Mouse (Mus musculus) right cerebral cortex, postnatal 36 days (tissue): Measurements from ENCODE around the gene Rhobtb1.
A peak's percentile ranks its signal among the peaks of the same experiment; 100 is the strongest.

Experiments
- DNase-seq, 2 experiments: peaks; one replicate each; pipeline ENCODE4 v3.0.0; 2022; ENCODE audit warnings: low spot score in 2 of 2, mixed read lengths in 1 of 2

Rhobtb1 gene

DNA sequence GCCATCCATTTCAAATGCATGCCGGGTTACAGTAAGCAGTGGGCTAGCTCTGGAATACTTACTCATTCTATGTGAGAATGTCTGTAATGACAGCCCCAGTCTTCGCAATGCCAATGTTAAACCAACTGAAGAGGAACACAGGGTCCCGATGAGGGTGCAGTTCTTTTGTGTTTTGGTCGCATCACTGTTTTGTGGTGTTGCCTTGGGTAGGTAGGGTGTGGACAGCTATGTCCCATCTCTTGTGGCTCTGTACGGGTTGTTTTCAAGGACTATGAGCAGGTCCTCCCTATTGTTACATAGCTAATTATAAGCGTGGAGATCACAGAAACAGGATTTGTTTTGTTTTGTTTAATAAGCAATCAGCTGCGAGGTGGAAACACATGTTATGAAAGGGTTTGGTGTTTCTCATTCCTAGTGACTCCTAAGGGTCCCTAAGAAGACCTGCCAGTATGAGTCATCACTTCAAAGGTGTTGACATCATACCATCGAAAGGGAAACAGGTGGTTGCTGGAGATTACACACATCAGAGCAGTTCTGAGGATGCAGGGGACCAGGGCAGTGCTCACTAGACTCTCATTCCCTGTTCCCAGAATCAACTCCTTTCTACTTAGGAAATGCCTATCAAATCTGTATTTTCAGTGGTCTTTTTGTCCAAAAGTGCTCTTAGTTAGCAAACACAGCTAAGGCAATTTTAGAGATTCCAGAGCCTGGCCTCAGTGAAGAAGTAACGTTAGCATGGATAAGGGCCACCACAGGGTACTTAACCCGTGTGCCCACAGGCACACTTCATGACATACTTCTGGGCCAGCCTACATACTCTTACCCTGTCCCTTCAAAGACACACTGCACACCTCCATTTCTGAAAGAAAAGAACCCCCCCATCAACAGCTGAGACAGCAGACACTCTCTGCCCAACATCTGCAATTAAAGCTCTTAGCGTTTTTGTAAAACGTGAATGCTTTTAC lies 124.9 kb downstream of the Rhobtb1 start:
- no peak for DNase-seq

DNA sequence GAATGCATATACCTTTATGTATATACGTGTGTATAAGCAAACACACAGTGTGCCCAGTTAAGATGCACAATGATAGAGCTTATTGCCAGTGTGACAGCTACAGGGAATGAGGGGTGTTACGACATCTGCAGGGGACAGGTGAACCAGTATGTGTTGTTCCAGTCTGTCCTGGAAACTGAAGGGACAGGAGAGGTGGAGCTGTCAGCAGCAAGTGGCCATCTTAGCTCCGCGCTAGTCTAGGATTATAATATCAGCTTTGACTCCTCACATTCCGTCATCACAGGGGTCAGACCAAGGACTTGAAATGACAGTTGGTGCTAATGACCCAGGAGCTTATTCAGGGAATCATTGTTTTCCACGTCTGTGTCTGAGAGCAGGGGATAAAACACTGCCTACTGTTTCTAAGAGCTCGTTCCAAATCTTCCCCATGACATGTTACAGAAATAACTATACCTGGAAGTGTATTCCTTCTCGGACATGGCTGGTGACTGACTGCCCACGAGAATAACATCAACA lies 125.7 kb downstream of the Rhobtb1 start:
- no peak for DNase-seq

DNA sequence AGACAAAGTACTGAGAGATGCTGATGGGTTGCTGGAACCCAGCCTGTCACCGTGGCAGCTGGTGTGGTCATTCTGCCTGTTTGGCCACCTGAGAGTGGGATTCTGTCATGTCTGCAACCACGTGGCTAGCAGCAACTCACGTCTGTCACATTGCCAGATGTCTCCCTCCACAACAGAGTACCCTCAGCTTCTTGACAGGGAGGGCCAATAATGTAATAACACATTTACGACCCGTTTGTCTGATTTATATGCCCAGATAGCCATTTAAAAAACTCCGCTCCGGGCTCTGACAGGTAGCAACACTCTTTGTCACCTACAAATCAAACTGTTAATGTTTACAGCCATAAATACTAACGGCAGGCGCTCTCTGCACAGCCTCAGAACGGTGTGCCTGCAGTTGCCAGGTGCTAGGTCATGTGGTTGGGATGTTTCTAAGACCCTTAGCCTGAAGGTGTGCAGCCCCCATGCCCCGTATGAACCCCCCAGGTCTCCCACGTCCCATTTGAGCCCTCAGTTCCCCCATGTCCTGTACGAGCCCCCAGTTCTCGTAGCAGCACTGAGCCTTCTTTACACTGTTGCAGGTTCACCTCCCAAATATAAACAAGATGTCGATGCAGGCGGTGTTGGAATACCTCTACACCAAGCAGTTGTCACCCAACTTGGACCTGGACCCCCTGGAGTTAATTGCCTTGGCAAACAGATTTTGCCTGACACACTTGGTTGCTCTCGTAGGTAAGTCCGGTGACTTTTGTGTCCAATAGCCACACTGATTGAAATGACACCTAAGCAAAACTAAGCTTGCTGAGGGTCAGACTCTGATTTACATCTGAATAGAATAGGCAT lies 127.8 kb downstream of the Rhobtb1 start:
- no peak for DNase-seq

DNA sequence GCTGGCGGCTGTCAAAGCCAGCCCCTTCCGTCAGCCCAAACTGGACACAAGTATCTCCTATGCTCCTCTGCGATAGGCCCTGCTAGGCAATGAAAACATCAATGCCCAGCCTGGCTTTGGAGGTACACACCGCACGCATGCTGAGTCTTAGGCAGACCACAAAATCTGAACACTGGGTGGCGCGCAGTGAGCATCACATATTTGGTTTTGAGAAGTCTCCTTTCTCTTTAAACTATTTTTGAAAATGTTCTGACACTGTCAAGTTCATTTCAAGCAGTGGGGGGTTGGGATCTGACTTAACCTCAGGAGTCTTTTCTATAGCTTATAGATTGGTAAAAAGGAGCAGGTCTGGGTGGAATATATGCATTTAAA lies 128.4 kb downstream of the Rhobtb1 start:
- no peak for DNase-seq

- DNase-seq = no peak
These were observed 135.7 kb downstream of the Rhobtb1 start for GRCm38 (mm10) chr10:69286939-69287338.

DNA sequence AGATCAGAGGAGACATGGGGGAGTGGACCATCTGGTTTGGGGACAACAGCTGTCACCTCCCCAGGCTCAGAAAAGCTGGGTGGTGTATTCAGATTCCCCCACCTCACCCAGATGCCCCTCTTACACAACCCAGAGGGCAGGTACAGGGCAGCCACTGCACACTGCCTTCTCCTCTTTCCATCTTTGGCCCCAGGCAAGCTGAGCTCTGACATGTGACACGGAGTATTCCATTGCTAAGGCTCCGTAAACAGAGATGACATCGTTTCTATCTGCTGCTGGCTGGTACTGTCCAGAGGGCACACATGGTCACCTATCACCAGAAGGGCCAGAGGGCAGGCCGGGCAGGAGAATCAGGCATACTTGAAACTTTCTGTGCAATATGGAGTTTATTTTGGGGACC lies 136.9 kb downstream of the Rhobtb1 start:
- no peak for DNase-seq

DNA sequence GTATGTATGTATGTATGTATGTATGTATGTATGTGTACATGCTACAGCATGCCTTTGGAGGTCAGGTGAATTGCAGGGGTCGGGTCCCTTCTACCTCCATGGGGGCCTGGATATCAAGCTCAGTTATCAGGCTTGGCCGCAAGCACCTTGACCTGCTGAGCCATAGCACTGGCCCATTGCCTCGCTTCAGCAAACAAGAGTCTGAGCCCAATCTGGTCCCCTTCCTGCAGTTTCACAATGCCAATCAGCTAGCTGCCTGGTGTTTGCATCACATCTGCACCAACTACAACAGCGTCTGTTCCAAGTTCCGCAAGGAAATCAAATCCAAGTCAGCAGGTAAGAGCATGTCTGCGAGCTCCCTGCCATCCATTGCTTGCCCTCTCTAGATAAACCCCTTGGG lies 137.5 kb downstream of the Rhobtb1 start:
- no peak for DNase-seq

DNA sequence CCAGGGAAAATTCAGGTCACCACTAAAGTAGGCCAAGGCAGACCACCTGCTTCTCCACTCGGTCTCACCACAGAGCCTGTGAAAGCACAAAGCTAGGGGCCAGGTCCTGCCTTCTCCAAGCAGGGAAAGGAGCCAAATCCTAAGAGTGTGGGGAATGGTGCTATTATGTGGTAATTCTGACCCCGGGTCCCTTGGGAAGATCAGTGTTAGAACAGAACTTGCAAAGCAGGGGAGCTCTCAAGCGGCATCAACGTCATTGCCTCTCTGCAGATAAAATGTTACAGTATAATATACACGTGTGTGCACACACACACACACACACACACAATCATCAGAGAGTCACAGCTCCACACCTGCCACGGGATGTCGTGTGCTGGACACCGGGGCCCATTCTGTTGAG lies 139.5 kb downstream of the Rhobtb1 start:
- no peak for DNase-seq

- DNase-seq = no peak
These were observed 144.7 kb downstream of the Rhobtb1 start for GRCm38 (mm10) chr10:69295919-69296318.

GRCm38 (mm10) chr10:69299985-69300384 lies 148.8 kb downstream of the Rhobtb1 start:
- no peak for DNase-seq

DNA sequence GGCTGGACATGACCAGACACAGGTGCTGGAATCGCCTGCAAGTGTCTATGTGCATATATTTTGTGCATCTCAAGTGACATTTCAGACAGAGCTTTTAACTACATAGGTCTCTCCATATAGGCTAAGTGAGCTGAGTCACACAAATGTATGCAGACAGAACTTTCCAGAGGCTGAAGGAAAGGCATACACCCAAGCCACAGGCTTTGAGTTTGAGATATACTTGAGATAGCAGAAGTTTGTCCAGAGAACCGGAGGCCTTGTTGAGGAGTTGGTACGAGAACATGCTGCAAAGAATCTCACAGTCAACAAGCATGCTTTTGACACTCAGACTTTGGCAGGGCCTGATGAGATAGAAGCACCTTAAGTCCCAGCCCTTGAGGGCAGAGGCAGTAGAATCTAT lies 151.4 kb downstream of the Rhobtb1 start:
- DNase-seq = no peak

GRCm38 (mm10) chr10:69304819-69305218 lies 153.6 kb downstream of the Rhobtb1 start:
- no peak for DNase-seq

DNA sequence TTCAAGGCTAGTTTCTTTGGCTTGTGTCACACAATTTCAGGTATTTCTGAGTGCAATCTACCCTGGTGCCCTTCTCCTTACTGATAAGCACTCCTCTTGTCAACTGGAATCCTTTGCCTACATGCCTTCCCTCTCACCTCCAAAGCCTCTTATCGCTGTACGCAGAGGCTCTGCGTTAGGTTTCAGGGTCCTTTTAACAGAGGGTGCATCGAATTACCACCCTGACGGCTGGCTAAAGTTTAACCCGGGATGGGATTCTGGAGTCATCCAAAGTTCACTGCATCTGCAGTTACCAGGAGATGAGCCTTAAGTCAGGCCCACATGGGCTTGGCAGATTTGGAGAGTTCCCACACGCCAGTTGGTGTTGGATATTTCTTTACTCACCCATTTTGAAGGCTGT lies 154.4 kb downstream of the Rhobtb1 start:
- DNase-seq = no peak

GRCm38 (mm10) chr10:69306205-69306604 lies 155.0 kb downstream of the Rhobtb1 start:
- DNase-seq = peak in 1 of 2 experiments; percentile 9

GRCm38 (mm10) chr10:69307067-69307466 lies 155.8 kb downstream of the Rhobtb1 start:
- peak in 1 of 2 experiments; percentile 15 for DNase-seq

DNA sequence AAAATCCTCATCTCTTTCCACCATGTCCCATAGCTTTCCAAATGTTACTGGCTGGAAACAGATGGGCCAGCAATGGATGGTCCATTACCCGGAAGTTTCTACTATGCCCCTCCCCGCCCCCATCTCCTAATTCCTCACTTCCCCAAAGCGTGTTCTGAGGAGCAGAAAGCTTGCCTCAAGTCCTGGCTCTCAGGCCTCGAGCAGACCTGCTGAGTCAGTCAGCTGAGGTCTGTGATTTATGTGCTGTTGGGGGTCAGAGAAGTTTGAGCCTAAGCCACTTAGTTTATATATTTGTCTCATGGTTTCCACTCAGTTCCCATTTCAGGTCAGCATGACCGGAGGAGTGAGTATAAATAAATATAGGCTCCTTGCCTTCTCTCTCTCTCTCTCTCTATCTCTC lies 157.9 kb downstream of the Rhobtb1 start:
- no peak for DNase-seq

DNA sequence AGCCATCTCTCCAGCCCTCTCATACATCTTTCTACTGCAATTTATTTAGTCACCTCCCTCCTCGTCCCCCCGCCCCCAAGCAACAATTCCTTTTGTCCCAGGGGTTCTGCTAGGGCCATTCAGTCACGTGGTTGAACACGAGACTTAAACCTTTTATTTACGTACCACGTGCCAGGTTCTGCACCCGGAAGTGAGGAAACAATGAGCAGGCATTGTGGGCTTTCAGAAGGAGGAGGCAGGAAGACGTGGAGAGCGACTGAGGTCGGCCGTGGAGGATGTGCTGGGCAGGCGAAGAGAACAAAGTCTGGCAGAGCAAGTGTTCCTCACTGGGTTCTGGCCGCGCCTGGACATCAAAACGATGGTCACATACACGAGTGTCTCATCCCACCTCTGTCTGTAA lies 160.6 kb downstream of the Rhobtb1 start:
- no peak for DNase-seq

DNA sequence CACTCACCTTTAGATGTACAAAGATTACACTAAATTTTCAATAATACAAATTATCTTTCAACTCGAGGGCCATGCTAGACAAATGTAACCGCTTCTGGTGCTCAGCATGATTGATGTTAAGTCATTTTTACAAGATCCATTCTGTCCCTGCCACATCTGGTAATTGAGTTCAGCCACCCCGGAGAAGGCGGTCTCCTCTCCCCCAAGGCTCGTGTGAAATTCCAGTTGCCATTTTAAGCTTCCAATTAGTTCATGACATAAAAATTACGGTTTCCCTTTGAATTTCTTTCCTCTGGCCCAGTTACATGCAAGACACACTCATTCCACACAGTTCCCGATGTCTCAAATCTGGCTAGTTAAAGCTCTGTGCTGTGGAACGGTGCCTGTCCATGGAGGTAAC lies 162.7 kb downstream of the Rhobtb1 start:
- no peak for DNase-seq

GRCm38 (mm10) chr10:69318514-69318913 lies 167.3 kb downstream of the Rhobtb1 start:
- DNase-seq = no peak

DNA sequence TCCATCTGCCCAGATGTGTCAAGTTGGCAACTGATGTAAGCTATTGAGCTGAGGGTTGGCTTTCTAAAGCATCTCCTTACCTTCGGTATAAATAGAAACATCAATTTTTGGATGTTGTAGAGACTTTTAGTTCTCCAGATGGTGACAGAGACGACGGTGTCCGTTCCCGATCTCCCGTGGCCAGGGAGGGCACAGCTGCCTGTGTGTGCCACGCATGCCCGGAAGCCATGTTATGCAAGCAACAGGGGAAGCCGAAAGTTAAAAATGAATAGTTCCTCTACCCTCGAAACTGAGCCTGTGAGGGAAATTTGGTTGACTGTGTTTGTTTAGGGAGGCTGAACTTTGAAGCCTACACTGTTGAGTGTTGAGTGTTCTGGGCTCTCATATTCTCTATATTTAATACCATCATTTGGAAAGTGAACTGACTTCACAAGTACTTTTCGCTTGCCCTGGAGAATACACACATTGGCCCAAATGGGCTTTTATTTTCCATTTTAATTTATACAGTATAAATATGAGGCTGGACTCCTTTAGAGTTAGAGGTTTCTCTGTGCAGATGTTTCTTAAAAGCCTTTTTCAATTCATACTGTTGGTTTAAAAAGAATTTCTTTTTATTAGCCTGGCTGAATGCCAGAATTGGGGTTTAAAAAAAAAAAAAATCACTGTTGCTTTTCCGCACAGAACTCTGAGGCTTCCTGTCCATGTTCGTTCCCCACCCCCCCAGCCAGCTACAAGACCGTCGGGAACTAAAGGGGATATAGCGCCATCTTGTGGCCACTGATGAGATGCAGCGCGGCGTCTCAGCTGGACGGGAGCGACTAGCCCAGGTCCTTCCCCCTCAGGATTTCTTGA lies 169.7 kb downstream of the Rhobtb1 start:
- peak; percentile 55 to 58 for DNase-seq

DNA sequence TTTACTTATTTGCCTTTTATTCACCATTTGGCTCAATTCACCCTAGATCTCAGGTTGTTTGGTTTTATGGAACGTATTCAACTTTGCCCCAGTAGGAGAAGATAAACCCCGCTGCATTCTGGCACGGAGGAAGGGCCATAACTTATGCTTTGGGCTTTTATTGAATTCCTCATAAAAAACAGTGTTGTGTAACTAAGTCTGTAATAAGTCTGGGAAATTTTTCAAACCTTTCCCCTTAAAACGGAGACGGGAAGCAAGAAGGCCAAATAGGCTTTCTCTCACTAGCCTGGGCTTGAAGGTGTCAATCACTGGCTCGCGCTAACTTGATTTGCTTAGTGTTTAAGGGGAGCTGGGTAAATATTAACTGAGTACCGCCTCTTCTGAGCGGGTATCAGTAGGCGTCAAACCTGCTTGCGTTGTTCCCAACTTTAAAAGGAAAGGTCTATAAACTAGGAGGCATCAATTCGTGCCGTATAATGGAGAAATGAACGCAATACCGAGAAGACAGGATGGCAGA lies 170.3 kb downstream of the Rhobtb1 start:
- DNase-seq = no peak
